Mouse (Mus musculus): ENCODE measurements around the gene Dyrk3. TPM values are rescaled to one million over a fixed set of nuclear protein-coding genes. Genes with fewer than 3 reads are reported as not detected.

The Dyrk3 gene
- total RNA-seq, 2 experiments from 2014 or later = not detected

DNA sequence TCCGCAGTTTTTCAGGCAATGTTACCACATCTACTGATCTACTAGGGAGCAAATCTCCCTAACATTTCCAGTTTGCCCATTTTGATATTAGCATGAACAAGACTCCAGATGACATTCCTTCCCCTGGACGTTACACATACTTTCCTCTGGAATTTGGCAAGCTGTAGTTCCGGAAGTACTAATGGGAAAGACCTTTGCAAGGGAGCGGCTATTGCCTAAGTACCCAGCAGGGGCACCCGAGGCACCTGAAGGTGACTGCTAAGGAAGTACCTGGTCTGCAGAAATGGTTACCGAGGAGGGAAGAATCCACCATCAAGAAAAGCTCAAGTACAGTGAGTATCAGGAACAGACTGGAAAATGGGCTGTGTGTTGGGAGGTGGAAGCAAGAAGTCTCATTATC, 25.6 kb downstream of the Dyrk3 start:
- DNase-seq (ENCODE audit: low spot score) = no peak

DNA sequence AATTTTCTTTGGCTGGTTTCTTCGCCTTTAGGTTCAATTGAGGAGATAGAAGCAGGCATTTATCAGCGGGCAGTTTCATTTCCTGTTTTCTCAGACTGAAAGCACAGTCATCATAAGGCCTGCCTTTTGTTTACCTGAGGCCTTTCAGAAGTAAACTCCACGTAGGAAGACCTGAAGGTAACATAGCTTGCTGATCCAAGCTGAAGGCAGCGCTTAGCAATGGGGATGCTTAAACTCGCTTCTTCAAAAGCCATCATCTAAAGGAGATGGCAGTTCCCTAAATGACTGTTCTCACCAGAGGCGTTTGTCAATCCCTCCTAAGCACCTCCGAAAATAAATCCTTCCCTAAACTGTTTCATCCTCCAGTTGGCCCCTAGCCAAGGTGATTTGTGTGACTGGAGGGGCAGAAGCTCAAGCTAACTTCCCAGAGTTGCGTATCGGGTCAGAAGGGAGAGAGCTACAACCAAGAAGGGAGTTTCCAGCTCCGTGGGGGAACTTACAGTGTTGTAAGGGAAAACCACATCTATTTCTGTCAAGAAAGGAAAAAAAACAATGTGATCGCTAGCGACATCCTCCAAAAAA, 27.5 kb downstream of the Dyrk3 start:
- DNase-seq (ENCODE audit: low spot score) = no peak

DNA sequence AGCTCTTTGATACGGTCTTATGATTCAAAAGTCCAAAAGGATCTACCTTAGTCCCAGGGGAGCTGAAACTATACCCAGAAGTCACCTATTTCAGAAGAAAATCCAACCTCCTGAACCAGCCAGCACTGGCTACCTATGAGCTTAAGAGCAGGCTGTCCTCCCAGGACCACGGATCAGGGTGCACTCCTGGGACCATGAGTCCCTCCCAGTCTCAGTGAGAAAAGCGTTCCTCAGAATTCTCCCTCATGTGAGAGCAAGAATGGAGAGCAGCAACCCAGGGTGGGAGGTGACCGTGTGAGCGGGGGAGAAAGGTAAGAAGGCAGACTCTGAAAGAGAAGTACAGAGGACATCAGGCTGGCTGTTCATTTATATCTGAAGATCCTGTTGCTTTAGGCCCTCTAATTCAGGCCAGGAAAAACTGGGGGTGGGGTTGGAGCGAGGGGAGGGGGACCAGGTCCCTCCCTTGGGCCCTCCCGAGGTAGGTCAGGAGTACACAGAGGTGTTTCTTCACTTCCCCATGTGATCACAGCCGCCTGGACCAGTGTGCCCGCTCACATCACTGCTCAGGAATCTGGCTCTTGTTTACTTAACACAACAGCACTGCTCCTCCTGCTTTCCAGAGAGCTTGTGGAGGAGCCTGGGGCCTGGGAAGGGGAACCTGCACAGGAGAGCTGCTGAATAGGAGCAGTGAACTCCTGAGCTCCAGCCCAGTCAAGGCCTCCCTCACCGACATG, 30.4 kb downstream of the Dyrk3 start:
- no peak for DNase-seq (ENCODE audit: low spot score)

DNA sequence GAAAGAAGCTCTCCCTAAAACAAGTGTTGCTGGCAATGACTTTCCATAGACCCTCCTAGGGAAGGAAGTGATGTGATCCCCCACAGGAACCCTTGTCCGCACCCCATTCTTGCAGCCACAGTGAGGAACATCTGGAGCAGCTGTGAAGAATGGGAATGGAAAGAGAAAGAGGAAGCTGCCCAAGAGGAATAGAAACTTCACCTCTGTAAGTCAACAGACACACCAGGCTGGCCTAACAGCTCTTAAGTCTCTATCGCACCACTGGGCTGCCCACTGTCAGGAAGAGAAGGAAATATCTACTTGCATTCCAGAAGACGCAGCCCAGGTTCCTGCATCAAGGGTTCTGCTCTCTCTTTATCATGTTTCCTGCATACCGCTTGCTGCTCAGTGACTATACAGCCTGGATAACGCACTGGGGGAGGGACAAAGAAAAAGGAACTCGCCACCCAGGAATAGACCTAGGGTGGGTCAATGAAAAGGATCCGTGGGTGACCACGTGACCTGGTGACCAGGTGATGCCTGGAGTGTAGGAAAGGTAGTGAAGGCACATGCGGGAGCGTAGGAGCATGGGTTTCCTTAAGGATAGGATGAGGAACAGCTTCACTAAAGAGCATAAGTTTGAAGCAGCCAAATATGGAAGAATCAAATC, 34.2 kb downstream of the Dyrk3 start:
- no peak for DNase-seq (ENCODE audit: low spot score)

DNA sequence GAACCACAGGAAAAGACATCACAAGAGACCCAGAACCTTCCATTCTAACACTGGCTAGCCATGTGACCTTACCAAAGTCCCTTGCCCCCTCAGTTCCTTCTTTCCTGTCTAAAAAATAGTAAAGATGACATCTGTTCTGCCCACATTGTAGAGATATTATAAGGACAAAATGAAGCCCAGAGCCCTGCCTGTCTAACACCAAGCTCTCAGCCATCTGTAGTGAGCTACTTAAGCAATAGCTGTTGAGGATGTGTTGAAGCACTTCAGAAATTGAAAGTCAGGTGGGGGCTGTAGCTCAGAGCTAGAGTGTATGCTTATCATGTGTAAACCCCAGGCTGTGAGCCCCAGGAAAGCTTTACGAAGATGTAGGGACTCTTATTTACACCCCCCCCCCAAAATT, 37.3 kb downstream of the Dyrk3 start:
- no peak for DNase-seq (ENCODE audit: low spot score)

GRCm38 (mm10) chr1:131097700-131098094, 40.4 kb downstream of the Dyrk3 start, which contains the start of gene Mapkapk2:
Mapkapk2 (minus strand) TSS chr1:131097826.
- peak; percentile 92 for DNase-seq (ENCODE audit: low spot score)

DNA sequence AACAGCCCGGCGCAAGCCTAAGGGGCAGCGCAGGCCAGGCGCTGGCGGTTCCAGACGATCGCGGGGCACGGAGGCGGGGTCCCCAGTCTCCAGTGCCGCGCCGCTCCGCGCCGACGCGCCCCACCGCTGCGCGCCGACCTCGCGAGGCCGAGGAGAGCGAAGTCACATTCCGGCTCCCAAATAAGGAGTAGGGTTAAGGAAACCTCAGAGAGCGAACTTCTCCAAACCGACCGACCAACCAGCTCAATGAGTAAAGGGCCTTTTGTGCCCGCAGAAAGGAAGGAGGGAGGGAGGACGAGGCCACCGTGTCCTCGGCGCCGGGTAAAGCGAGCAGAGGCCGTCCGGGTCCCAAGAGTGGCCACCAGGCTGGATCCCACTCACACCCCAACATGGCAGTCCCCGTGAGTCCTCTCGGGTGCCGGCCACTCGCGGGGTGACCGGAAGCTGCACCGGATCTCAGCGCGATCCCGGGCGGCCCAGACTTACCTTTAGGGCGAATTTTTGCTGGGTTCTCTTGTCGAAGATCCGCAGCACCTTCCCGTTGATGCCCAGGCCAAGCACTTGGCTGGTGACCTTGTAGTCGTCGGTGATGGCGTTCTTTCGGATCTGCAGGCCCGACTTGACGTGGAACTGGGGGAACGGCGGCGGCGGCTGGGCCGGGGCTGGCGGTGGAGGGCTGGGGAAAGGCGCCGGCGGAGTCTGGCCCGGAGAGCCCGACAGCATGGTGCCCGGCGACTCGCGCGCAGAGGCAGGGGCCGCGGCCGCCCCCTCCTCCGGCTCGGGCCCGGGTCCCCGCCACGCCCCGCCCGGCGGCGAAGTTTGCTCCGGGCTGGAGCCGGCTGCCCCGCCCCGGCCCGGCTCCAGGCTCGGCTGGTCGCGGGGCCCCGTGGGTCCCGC, 41.1 kb downstream of the Dyrk3 start:
- peak; percentile 66 for DNase-seq (ENCODE audit: low spot score)

- DNase-seq (ENCODE audit: low spot score) = no peak
These were observed 41.9 kb downstream of the Dyrk3 start for GRCm38 (mm10) chr1:131096132-131096695.

DNA sequence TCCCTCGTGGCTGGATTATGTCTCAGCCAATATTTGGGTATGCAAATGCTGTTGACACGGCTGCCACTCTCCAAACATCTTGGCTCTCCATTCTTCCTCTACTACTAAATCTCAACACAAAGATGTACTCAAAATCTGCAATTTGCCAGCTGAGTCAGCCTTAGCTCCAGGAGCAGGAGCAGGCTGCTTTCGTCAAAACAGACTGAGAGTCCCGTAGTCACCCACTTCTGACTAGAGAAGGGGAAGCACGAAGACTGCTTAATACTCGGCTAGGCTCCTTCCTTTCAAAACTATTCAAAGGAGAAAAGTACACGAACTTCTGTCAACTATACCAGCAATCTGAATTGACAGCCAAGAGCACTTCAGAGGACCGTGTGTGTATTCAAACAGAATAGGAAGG, 42.6 kb downstream of the Dyrk3 start:
- no peak for DNase-seq (ENCODE audit: low spot score)

GRCm38 (mm10) chr1:131093889-131094288, 44.3 kb downstream of the Dyrk3 start:
- no peak for DNase-seq (ENCODE audit: low spot score)

GRCm38 (mm10) chr1:131092846-131093245, 45.3 kb downstream of the Dyrk3 start:
- no peak for DNase-seq (ENCODE audit: low spot score)

GRCm38 (mm10) chr1:131092173-131092572, 46.0 kb downstream of the Dyrk3 start:
- no peak for DNase-seq (ENCODE audit: low spot score)

GRCm38 (mm10) chr1:131091481-131091880, 46.7 kb downstream of the Dyrk3 start:
- DNase-seq (ENCODE audit: low spot score) = no peak

DNA sequence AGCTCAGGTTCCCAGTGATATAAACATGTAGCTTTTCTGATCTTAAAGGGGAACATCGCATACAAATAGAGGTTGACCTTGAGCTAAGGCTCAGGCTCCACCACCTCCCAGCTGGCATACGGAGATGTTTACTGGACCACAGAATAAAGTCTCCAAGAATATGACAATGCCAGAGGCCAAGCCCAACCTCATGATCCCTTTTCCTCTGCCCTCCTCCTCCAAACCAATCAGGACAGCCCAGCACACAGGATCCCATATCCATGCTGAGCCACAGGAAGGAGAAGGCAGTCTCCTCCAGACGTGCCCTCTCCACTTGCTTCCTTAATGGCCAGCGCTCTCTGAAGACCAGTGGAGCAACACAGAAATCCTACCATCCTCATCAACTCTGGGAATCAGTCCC, 47.3 kb downstream of the Dyrk3 start:
- peak; percentile 43 for DNase-seq (ENCODE audit: low spot score)

DNA sequence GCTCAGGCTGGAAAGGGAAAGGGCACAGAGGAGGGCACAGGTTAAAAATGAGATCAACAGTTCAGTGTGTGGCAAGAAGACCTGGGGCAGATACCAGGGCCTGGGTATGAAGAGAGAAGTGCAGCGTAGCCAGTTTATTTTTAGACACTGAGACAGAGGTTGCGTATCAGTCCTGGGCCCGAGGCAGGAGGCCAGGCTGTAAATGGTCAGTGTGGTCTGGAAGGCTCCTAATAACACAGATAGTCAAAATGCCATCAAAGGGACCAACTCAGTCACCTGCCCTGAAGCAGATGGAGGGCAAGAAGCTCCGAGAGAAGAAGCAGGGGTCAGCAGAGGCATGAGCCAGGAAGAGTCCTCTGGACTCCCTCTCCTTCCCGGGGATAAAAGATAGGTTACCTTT, 47.9 kb downstream of the Dyrk3 start:
- DNase-seq (ENCODE audit: low spot score) = peak; percentile 74

DNA sequence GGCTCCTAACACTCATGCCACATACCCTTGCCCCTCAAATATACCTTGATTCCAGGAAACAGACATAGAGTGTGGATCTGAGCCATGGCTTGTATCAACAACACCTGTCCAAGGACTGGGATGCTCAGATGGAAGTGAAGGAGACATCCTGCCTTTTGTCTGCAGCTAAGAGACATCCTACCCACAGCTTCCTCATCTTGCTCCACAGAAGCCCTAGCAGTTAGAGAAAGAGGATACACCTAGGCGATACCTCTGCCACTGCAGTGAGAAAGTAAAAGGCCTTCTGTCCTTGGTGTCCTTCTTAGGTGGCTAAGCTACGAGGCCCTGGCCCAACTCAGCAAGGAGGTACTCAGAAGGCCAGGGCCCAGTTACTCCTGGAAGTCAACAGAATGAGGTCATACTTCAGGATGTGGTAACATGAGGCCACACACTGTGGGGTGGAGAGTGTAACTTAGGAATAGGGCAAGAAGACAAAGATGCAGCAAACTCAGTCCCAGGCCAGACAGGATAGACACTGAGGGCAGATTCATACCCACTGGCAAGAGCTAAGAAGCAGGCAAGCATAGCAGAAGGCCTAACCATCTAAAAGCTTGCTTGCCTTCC, 48.5 kb downstream of the Dyrk3 start:
- peak; percentile 77 for DNase-seq (ENCODE audit: low spot score)

- no peak for DNase-seq (ENCODE audit: low spot score)
These were observed 49.6 kb downstream of the Dyrk3 start for GRCm38 (mm10) chr1:131088547-131088946.

DNA sequence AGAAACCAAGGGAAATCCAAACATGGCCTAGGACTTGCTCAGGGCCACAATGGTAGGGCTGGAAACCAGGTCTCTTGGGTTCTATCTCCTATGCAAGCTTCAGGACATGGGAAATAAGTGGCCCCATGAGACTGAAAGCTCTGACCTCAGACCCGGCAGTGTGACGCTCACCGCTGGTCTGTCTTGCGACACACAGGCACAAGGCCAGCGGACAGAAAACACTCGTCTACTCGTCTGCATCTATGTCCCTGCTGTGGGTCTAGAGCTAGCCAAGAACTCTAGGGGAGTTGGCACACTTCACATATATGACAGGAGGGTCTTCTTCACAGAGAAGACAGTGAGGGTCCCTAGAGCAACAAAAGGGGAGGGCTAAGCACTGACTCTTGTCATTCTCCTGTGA, 51.2 kb downstream of the Dyrk3 start:
- peak; percentile 70 for DNase-seq (ENCODE audit: low spot score)

- DNase-seq (ENCODE audit: low spot score) = no peak
These were observed 52.0 kb downstream of the Dyrk3 start for GRCm38 (mm10) chr1:131085957-131086739.

DNA sequence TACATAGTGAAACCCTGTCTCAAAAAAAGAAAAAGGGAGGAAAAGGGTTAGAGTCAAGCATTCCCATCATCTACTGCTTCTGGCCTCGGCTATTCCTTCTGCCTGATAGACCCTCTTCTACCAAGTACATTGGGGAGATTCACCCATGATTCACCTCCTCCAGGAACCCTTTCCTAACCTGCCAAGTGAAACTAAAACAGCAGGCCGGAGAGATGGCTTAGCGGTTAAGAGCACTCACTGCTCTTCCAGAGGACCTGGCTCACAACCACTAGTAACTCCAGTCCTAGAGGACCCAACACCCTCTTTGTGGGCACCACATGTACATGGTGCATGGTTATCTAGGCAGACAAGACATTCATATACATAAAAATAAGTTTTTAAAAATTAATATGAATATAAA, 52.9 kb downstream of the Dyrk3 start:
- no peak for DNase-seq (ENCODE audit: low spot score)

Measured in gastrocnemius, adult 18-20 months (tissue).